Mouse (Mus musculus) liver, embryonic 15.5 days (tissue): ENCODE results near the gene Nfkbia. TPM values are rescaled to one million over a fixed set of nuclear protein-coding genes. Genes with fewer than 3 reads are reported as not detected.

Experiments
- ATAC-seq: fragments of 200-750 bp; cut with Nextera tagmentation; 2 replicates; pipeline ENCODE4 v1.8.0; 2017; ENCODE audit warnings: moderate number of reproducible peaks, mild to moderate bottlenecking, moderate library complexity; ENCODE audit not compliant: insufficient read depth
- H3K27ac ChIP-seq: fragments of 300-500 bp; sonication (generic); replicated peaks from 2 replicates; pipeline ENCODE4 v1.5.1; 2015; ENCODE audit warnings: mild to moderate bottlenecking, inconsistent platforms
- H3K27me3 ChIP-seq: fragments of 300-500 bp; sonication (generic); 2 replicates; pipeline ENCODE4 v1.6.1; 2015; ENCODE audit warnings: mild to moderate bottlenecking, inconsistent platforms
- H3K36me3 ChIP-seq: fragments of 300-500 bp; sonication (generic); replicated peaks from 2 replicates; pipeline ENCODE4 v1.6.1; 2015; ENCODE audit warnings: moderate library complexity, mild to moderate bottlenecking, inconsistent platforms
- H3K4me1 ChIP-seq: fragments of 300-500 bp; sonication (generic); replicated peaks from 2 replicates; pipeline ENCODE4 v1.6.1; 2015; ENCODE audit warnings: inconsistent platforms
- H3K4me2 ChIP-seq: fragments of 300-500 bp; sonication (generic); 2 replicates; pipeline ENCODE4 v1.6.1; 2015; ENCODE audit warnings: moderate library complexity, mild to moderate bottlenecking, inconsistent platforms
- H3K4me3 ChIP-seq: fragments of 300-500 bp; sonication (generic); replicated peaks from 2 replicates; pipeline ENCODE4 v1.5.1; 2015; ENCODE audit warnings: mild to moderate bottlenecking, inconsistent platforms
- H3K9ac ChIP-seq: fragments of 300-500 bp; sonication (generic); 2 replicates; pipeline ENCODE4 v1.6.1; 2015; ENCODE audit warnings: moderate library complexity, mild to moderate bottlenecking, inconsistent platforms
- H3K9me3 ChIP-seq: fragments of 300-500 bp; sonication (generic); replicated peaks from 2 replicates; pipeline ENCODE4 v1.6.1; 2016; ENCODE audit warnings: inconsistent platforms
- WGBS: fragments of 180-500 bp; shearing (Covaris S2); methylation state at CpG from one replicate; pipeline ENCODE4 v1.1.7; 2015; ENCODE audit warnings: mixed read lengths; ENCODE audit not compliant: insufficient replicate concordance; 5-methylcytosine and 5-hydroxymethylcytosine counted together
- polyA plus RNA-seq: library from polyadenylated mRNA; unstranded; fragments of >200 nt; fragmentation: Nextera tagmentation; extraction: Ambion mirVana; gene quantifications from 2 replicates; pipeline ENCODE4 v1.2.1, GENCODE M21; 2015

Nfkbia gene
- polyA plus RNA-seq, 1 experiment from 2014 or later = 22.9 TPM

GRCm38 (mm10) chr12:55505314-55506028, 13.0 kb upstream of the Nfkbia start:
- Histone ChIP-seq H3K4me3 (no peak overlapping the region), H3K27me3 (peaks cover 60% of the 10 kb centered on the region), H3K4me2 (no peak overlapping the region), H3K27ac (no peak overlapping the region), H3K9ac (no peak overlapping the region), H3K36me3 (no peaks in the 10 kb centered on the region), H3K9me3 (no peaks in the 10 kb centered on the region), H3K4me1 (no peaks in the 10 kb centered on the region)
- ATAC-seq = no peak
- WGBS = 56% methylated on average over 7 of the region's 7 CpGs

- H3K4me2 ChIP-seq = no peak overlapping the region
Measured at GRCm38 (mm10) chr12:55499031-55499430, 6.6 kb upstream of the Nfkbia start.

DNA sequence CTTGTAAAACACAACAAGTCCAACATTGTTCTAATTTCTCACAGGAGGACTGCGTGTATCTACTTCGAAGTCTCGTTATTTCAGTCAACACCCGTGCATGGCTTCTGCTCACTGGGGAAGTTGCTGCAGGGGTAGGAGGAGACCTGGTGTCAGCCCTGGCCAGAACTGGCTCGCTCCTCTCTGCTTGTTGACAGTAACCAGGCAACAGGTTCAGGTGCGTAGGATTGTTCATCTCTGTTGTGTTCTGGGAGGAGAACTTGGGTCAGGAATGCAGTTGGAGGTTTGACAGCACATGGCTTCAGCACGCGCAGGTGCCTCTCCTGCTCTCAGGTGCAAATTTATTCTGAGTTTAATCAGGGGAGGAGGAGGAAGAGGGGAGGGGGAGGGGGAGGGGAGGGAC, 5.3 kb upstream of the Nfkbia start:
- no peak overlapping the region for H3K4me3 ChIP-seq
- peaks cover 44% of the 10 kb centered on the region for H3K27me3 ChIP-seq
- H3K4me1 ChIP-seq = peaks cover 24% of the 10 kb centered on the region
- no peak overlapping the region for H3K9ac ChIP-seq
- no peaks in the 10 kb centered on the region for H3K36me3 ChIP-seq
- no peak for ATAC-seq
- 57% methylated on average over 8 of the region's 8 CpGs for WGBS
- H3K4me2 ChIP-seq = no peak overlapping the region
- H3K27ac ChIP-seq = no peak overlapping the region
- no peaks in the 10 kb centered on the region for H3K9me3 ChIP-seq

More at GRCm38 (mm10) chr12:55499031-55499430, 6.6 kb upstream of the Nfkbia start:
- peaks cover 15% of the 10 kb centered on the region for H3K4me1 ChIP-seq
- H3K9ac ChIP-seq = no peak overlapping the region
- H3K27me3 ChIP-seq = peaks cover 57% of the 10 kb centered on the region
- WGBS = 5% methylated on average over 10 of the region's 10 CpGs
- H3K27ac ChIP-seq = no peak overlapping the region
- no peaks in the 10 kb centered on the region for H3K36me3 ChIP-seq
- ATAC-seq = peak; percentile 38; the same call in 1 of the 2 replicates
- H3K4me3 ChIP-seq = no peak overlapping the region
- H3K9me3 ChIP-seq = no peaks in the 10 kb centered on the region

GRCm38 (mm10) chr12:55495902-55496605, 3.6 kb upstream of the Nfkbia start:
- Histone ChIP-seq H3K9ac (no peak overlapping the region), H3K4me3 (no peak overlapping the region), H3K4me1 (peaks cover 37% of the 10 kb centered on the region), H3K36me3 (no peaks in the 10 kb centered on the region; the same call in 1 of the 2 replicates), H3K27ac (no peak overlapping the region), H3K9me3 (no peaks in the 10 kb centered on the region), H3K4me2 (no peak overlapping the region), H3K27me3 (peaks cover 31% of the 10 kb centered on the region)
- no peak for ATAC-seq
- 58% methylated on average over 5 of the region's 5 CpGs for WGBS

- WGBS = 27% methylated on average over 9 of the region's 9 CpGs
- peaks cover 45% of the 10 kb centered on the region for H3K4me1 ChIP-seq
- no peak overlapping the region for H3K4me2 ChIP-seq
- no peak overlapping the region for H3K9ac ChIP-seq
- H3K4me3 ChIP-seq = no peak overlapping the region
- no peak for ATAC-seq
- peaks cover 23% of the 10 kb centered on the region for H3K27me3 ChIP-seq
- no peak overlapping the region for H3K27ac ChIP-seq
- H3K9me3 ChIP-seq = no peaks in the 10 kb centered on the region
- peaks cover 7% of the 10 kb centered on the region for H3K36me3 ChIP-seq
Measured at GRCm38 (mm10) chr12:55495114-55495901, 2.9 kb upstream of the Nfkbia start.

DNA sequence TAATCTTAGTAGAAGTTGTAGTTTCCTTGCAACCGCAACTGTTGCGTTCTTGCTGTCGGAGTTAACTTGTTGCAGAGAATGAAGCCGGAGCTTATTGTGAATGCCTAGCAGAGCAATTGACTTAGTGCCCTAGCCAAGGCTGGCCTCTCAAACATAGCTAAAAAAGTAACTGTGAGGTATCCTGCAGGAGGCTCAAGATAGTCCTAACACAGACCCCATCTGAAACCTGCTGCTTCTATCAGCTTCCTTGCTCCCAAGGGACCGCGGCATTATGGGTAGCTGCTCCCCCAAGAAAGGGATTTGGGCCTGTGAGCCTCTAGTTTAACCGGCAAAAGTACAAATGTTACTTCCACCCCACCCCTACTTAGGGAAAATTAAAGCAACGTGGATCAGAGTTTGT, 934 bp upstream of the Nfkbia start:
- Histone ChIP-seq H3K9ac (peak overlapping the region; percentile 93; the same call in 1 of the 2 replicates), H3K4me1 (peaks cover 53% of the 10 kb centered on the region), H3K9me3 (no peaks in the 10 kb centered on the region), H3K36me3 (peaks cover 22% of the 10 kb centered on the region), H3K27ac (peak overlapping the region; percentile 94; the same call in 1 of the 2 replicates), H3K4me2 (peak overlapping the region; percentile 99), H3K4me3 (peak overlapping the region; percentile 93), H3K27me3 (peaks cover 16% of the 10 kb centered on the region)
- 62% methylated on average over 8 of the region's 8 CpGs for WGBS
- no peak for ATAC-seq

- no peak for ATAC-seq
- H3K9ac ChIP-seq = peak overlapping the region; percentile 93
- no peaks in the 10 kb centered on the region for H3K9me3 ChIP-seq
- H3K4me2 ChIP-seq = peak overlapping the region; percentile 99
- H3K4me3 ChIP-seq = peak overlapping the region; percentile 93
- H3K27me3 ChIP-seq = peaks cover 12% of the 10 kb centered on the region
- WGBS = 2% methylated on average over 12 of the region's 12 CpGs
- H3K27ac ChIP-seq = peak overlapping the region; percentile 94
- H3K4me1 ChIP-seq = peaks cover 56% of the 10 kb centered on the region
- H3K36me3 ChIP-seq = peaks cover 27% of the 10 kb centered on the region
Measured at GRCm38 (mm10) chr12:55492941-55493340, 494 bp upstream of the Nfkbia start.

DNA sequence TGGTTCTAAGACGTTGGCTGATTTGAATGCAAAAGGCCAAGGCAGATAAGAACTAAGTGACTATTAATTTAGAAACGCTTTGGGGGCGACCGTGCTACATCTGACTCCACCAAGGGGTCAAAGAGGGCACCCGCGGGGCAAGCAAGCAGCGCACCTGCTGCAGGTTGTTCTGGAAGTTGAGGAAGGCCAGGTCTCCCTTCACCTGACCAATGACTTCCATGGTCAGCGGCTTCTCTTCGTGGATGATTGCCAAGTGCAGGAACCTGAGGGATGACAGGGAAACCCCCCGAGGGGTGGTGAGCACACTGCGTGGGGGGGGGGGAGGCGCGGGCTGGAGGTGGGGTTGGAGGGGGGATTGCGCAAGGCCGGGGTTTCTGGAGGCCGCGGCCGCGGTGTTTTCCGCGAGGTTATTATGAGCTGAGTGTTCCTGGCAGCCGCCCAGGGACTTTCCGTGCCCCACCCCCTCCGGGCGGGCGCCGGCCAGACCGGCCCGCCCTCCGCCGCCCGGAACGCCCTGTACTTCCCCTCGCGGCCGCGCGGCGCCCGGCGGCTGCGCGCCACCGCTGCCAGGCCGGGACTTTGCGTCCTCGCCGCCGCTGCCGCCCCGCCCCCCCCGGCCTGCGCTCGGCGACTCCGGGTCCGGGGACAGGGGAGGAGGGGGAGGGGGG, 797 bp downstream of the Nfkbia start:
- H3K4me2 ChIP-seq = peak overlapping the region; percentile 99
- H3K4me3 ChIP-seq = peak overlapping the region; percentile 93
- H3K9ac ChIP-seq = peak overlapping the region; percentile 93
- ATAC-seq = peak; percentile 90
- peaks cover 69% of the 10 kb centered on the region for H3K4me1 ChIP-seq
- H3K36me3 ChIP-seq = peaks cover 34% of the 10 kb centered on the region
- H3K27ac ChIP-seq = peak overlapping the region; percentile 94
- under 1% methylated on average over 31 of the region's 57 CpGs for WGBS
- no peaks in the 10 kb centered on the region for H3K9me3 ChIP-seq
- H3K27me3 ChIP-seq = peaks cover 8% of the 10 kb centered on the region; the same call in 1 of the 2 replicates

GRCm38 (mm10) chr12:55490722-55491449, 1.6 kb downstream of the Nfkbia start:
- peaks cover 3% of the 10 kb centered on the region; the same call in 1 of the 2 replicates for H3K27me3 ChIP-seq
- peak overlapping the region; percentile 76 for H3K9ac ChIP-seq
- H3K27ac ChIP-seq = peak overlapping the region; percentile 94
- H3K36me3 ChIP-seq = peaks cover 34% of the 10 kb centered on the region
- H3K4me1 ChIP-seq = peaks cover 70% of the 10 kb centered on the region
- peak overlapping the region; percentile 99 for H3K4me2 ChIP-seq
- 78% methylated on average over 13 of the region's 13 CpGs for WGBS
- H3K4me3 ChIP-seq = peak overlapping the region; percentile 93
- ATAC-seq = no peak
- H3K9me3 ChIP-seq = no peaks in the 10 kb centered on the region
